Mouse (Mus musculus) heart, embryonic 14.5 days (tissue): ENCODE measurements at regions not wholly inside any gene's neighbourhood (a gene's known extent, or its start where the extent isn't known, plus 50 kb on each side); places are given as distances from the start of the nearest gene placed in this dataset.

ENCODE experiments used
- ATAC-seq: fragments of 200-750 bp; cut with Nextera tagmentation; 2 replicates; pipeline ENCODE4 v1.8.0; 2017; ENCODE audit warnings: low read depth, moderate TSS enrichment; ENCODE audit not compliant: insufficient number of reproducible peaks, insufficient read depth, low FRiP score
- H3K27ac ChIP-seq, 2 experiments: fragments of 200-500 bp in 1 of 2; fragments of 300-500 bp in 1 of 2; sonication (generic) in 1 of 2; replicated peaks in 1 of 2; 2 replicates each; pipeline ENCODE4 v1.5.1; 2012 to 2014; ENCODE audit warnings: low read depth in 2 of 2, low read length in 2 of 2, control low read depth in 1 of 2, mild to moderate bottlenecking in 1 of 2, mixed read lengths in 1 of 2; ENCODE audit not compliant: control insufficient read depth in 1 of 2, insufficient read depth in 1 of 2
- H3K27me3 ChIP-seq: fragments of 300-500 bp; sonication (generic); 2 replicates; pipeline ENCODE4 v1.6.1; 2014; ENCODE audit warnings: mild to moderate bottlenecking, low read length, control low read depth; ENCODE audit not compliant: control insufficient read depth, insufficient read depth
- H3K36me3 ChIP-seq: fragments of 300-500 bp; sonication (generic); 2 replicates; pipeline ENCODE4 v1.6.1; 2014; ENCODE audit warnings: mild to moderate bottlenecking, control low read depth, low read length, mixed read lengths; ENCODE audit not compliant: control insufficient read depth, insufficient read depth
- H3K4me1 ChIP-seq, 2 experiments: fragments of 200-500 bp in 1 of 2; fragments of 300-500 bp in 1 of 2; sonication (generic) in 1 of 2; 2 replicates each; pipeline ENCODE4 v1.6.1; 2012 to 2014; ENCODE audit warnings: low read length in 2 of 2, control low read depth in 1 of 2, mixed read lengths in 1 of 2; ENCODE audit not compliant: control insufficient read depth in 2 of 2, insufficient read depth in 2 of 2
- H3K4me2 ChIP-seq: fragments of 300-500 bp; sonication (generic); 2 replicates; pipeline ENCODE4 v1.6.1; 2014; ENCODE audit warnings: mild to moderate bottlenecking, low read length
- H3K4me3 ChIP-seq, 2 experiments: fragments of 200-500 bp in 1 of 2; fragments of 300-500 bp in 1 of 2; sonication (generic) in 1 of 2; 2 replicates each; pipeline ENCODE4 v1.5.1; 2012 to 2014; ENCODE audit warnings: low read length in 2 of 2, mild to moderate bottlenecking in 2 of 2, control low read depth in 1 of 2, low read depth in 1 of 2, moderate library complexity in 1 of 2; ENCODE audit not compliant: control insufficient read depth in 1 of 2, insufficient read depth in 1 of 2
- H3K9ac ChIP-seq: fragments of 300-500 bp; sonication (generic); 2 replicates; pipeline ENCODE4 v1.6.1; 2014; ENCODE audit warnings: mild to moderate bottlenecking, low read length
- H3K9me3 ChIP-seq: fragments of 300-500 bp; sonication (generic); 2 replicates; pipeline ENCODE4 v1.6.1; 2016; ENCODE audit warnings: low read length, control low read depth; ENCODE audit not compliant: control insufficient read depth
- WGBS: fragments of 180-500 bp; shearing (Covaris S2); extraction: QIAGEN DNeasy Blood & Tissue Kit; methylation state at CpG from one replicate; pipeline ENCODE4 v1.1.7; 2014; 5-methylcytosine and 5-hydroxymethylcytosine counted together

DNA sequence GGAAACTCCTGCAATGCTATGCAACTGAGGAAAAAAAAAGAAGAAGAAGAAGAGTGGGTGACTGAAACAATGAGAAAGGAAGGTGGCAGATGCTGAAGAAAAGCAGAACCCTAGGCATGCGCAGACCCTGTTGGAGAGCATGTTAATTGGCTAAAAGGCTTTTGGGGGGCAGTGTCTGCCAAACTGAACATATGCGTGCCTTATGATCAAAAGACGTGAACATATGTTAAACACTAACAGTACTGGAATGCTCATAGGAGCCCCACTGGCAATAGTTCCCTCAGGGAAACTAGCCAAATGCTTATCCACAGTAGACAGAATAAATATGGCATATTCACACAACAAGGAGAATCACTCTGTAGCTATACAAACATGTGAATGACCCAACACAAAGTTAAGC, 140.0 kb downstream of the Ibtk start:
- Histone ChIP-seq H3K27ac (no peak overlapping the region), H3K4me2 (no peak overlapping the region), H3K9ac (no peak overlapping the region), H3K4me3 (no peak overlapping the region), H3K9me3 (no peaks in the 10 kb centered on the region), H3K4me1 (no peaks in the 10 kb centered on the region), H3K27me3 (no peaks in the 10 kb centered on the region), H3K36me3 (no peaks in the 10 kb centered on the region)
- 84% methylated on average over 3 of the region's 3 CpGs for WGBS
- no peak for ATAC-seq

DNA sequence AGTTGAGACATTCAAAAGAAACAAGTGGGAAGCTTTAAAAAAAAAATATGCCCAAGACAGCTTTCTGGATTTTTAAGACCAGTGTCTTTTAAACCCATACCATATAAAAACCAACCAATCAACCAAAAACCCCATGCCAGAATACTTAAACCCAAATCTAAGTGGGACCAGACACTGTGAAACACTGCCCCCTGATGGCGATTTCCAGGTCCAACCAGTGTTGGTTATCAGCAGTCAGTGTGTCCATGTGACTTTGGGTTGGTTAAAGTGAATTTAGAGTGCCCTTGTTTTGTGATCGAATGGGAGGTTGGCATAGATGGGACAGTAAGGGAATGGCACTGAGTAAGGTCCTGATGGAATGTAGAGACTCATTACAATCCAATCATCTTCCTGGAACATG, 152.2 kb downstream of the Ibtk start:
- no peak overlapping the region for H3K27ac ChIP-seq
- no peak overlapping the region for H3K9ac ChIP-seq
- no peak overlapping the region for H3K4me3 ChIP-seq
- no peaks in the 10 kb centered on the region for H3K36me3 ChIP-seq
- peaks cover 3 to 4% of the 10 kb centered on the region in 2 experiments; a peak in 2 of 4 replicates for H3K4me1 ChIP-seq
- H3K9me3 ChIP-seq = no peaks in the 10 kb centered on the region
- no peak overlapping the region for H3K4me2 ChIP-seq
- ATAC-seq = no peak
- no peaks in the 10 kb centered on the region for H3K27me3 ChIP-seq
- 42% methylated on average over 2 of the region's 2 CpGs for WGBS

DNA sequence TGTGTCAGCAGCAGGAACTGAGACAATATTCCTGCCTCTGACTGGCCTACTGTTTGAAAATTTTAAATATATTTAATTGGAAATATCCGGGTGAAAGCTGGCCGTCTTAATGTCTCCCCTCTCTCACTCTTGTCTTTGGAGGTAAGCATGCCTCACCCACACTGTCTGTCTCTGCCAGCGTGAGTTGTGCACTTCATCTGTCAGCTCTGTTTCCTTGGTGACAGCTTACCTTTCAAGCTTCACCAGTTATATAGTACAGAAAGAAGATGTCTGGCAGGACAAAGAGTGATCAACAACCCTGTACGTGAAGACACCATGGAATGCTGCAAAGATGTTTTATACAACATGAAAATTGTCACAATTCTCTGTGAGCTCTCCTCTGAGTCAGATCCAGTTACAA, 155.3 kb downstream of the Ibtk start:
- Histone ChIP-seq H3K27ac (no peak overlapping the region), H3K9ac (no peak overlapping the region), H3K4me2 (no peak overlapping the region)

GRCm38 (mm10) chr9:85592639-85593038, 156.5 kb downstream of the Ibtk start:
- Histone ChIP-seq H3K9me3 (no peaks in the 10 kb centered on the region), H3K4me3 (no peak overlapping the region), H3K4me2 (no peak overlapping the region), H3K36me3 (no peaks in the 10 kb centered on the region), H3K27ac (0 out of 4 replicates have a peak overlapping the region, but pooled peaks of 1 of the 2 experiments have one; percentile 1), H3K9ac (no peak overlapping the region), H3K27me3 (no peaks in the 10 kb centered on the region), H3K4me1 (peaks cover 3 to 4% of the 10 kb centered on the region in 2 experiments; a peak in 2 of 4 replicates)
- ATAC-seq = no peak
- WGBS = 16% methylated on average over 4 of the region's 4 CpGs

More for the DNA sequence above, 155.3 kb downstream of the Ibtk start:
- no peaks in the 10 kb centered on the region for H3K27me3 ChIP-seq
- no peaks in the 10 kb centered on the region for H3K36me3 ChIP-seq
- no peaks in the 10 kb centered on the region for H3K9me3 ChIP-seq
- WGBS = 57% methylated on average over 4 of the region's 4 CpGs
- H3K4me3 ChIP-seq = no peak overlapping the region
- peaks cover 3 to 4% of the 10 kb centered on the region in 2 experiments; a peak in 2 of 4 replicates for H3K4me1 ChIP-seq
- no peak for ATAC-seq

- no peak overlapping the region for H3K9ac ChIP-seq
- H3K27me3 ChIP-seq = no peaks in the 10 kb centered on the region
- H3K4me1 ChIP-seq = peaks cover 3 to 4% of the 10 kb centered on the region in 2 experiments; a peak in 2 of 4 replicates
- WGBS = 80% methylated on average over 3 of the region's 3 CpGs
- 0 out of 2 replicates have a peak, but pooled peaks cover 2% of the 10 kb centered on the region for H3K9me3 ChIP-seq
- no peak overlapping the region for H3K4me3 ChIP-seq
- H3K36me3 ChIP-seq = no peaks in the 10 kb centered on the region
- no peak overlapping the region for H3K4me2 ChIP-seq
- H3K27ac ChIP-seq = no peak overlapping the region
- ATAC-seq = no peak
Observed at GRCm38 (mm10) chr9:85589210-85589609, 159.9 kb downstream of the Ibtk start.

DNA sequence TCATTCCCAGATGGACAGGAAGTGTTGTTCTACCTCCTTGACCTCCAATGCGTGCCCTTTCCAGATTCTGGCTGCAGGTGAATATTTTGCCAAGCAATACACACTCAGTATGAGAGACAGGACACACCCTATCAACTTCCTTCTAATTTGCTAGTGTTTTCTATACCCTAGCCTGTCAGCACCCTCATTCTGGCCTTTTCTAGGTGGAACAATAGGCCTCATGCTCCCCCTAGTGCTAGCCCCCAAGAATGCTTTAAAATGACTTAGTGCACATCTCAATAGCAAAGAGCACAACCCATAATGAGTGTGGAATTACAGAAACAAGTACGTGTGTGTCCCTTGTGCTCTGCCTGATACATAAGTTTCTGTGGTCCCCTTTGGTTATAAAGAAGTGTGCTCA, 161.1 kb downstream of the Ibtk start:
- Histone ChIP-seq H3K36me3 (no peaks in the 10 kb centered on the region), H3K9ac (no peak overlapping the region), H3K4me1 (peaks cover under 1 to 2% of the 10 kb centered on the region in 2 experiments; a peak in 2 of 4 replicates), H3K27me3 (no peaks in the 10 kb centered on the region), H3K4me2 (no peak overlapping the region), H3K9me3 (0 out of 2 replicates have a peak, but pooled peaks cover 6% of the 10 kb centered on the region), H3K27ac (no peak overlapping the region), H3K4me3 (no peak overlapping the region)
- no peak; the same call in 1 of the 2 replicates for ATAC-seq
- WGBS = 51% methylated on average over 2 of the region's 2 CpGs

DNA sequence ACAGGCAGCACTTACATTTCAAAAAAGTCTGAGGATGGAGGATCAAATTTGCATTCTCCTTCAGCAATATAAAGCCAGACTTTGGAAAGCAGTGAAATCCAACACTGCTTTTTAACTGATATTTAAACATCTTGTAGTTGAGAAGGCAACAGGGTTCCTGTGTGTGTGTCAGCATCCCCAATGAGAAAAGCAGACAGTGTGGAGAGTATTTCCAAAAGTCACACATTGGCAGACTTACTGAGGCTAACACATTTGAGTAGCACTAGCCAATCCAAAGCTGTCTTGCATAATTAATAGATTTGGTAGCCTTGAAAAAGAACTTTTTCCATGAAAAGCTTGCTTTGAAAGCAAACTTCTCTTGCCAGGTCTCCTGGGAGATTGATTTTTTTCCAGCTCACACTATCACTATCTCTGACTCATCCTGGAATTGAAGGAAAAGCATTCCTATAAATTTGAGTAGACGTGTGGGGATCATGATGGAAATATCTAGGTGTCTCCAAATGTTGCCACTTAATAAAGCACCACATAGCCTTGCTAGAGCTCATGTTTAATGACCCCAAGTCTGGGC, 168.0 kb downstream of the Ibtk start:
- WGBS = 44% methylated on average over 1 of the region's 1 CpGs
- Histone ChIP-seq H3K36me3 (no peaks in the 10 kb centered on the region), H3K4me2 (no peak overlapping the region), H3K27ac (no peak overlapping the region), H3K4me1 (no peaks in the 10 kb centered on the region), H3K4me3 (no peak overlapping the region), H3K9ac (no peak overlapping the region), H3K9me3 (0 out of 2 replicates have a peak, but pooled peaks cover 6% of the 10 kb centered on the region), H3K27me3 (no peaks in the 10 kb centered on the region)
- no peak for ATAC-seq

GRCm38 (mm10) chr9:85577812-85578211, 171.3 kb downstream of the Ibtk start:
- H3K27me3 ChIP-seq = no peaks in the 10 kb centered on the region
- H3K9me3 ChIP-seq = no peaks in the 10 kb centered on the region
- no peaks in the 10 kb centered on the region for H3K4me1 ChIP-seq
- no peak overlapping the region for H3K9ac ChIP-seq
- H3K4me3 ChIP-seq = no peak overlapping the region
- H3K36me3 ChIP-seq = no peaks in the 10 kb centered on the region
- 87% methylated on average over 7 of the region's 7 CpGs for WGBS
- ATAC-seq = no peak
- no peak overlapping the region for H3K27ac ChIP-seq
- no peak overlapping the region for H3K4me2 ChIP-seq
